Mouse (Mus musculus): ENCODE results near the gene Mtss1l.
"Not testable (repeated sequence)": the region's sequence is repeated elsewhere in the genome, so short reads cannot be mapped to it uniquely, and the experiment has no call there.

The Mtss1l gene

GRCm38 (mm10) chr8:110786501-110786900, 65.2 kb downstream of the Mtss1l start:
- not testable (repeated sequence) for DNase-seq

- DNase-seq: peak; percentile 64 to 73
These were observed 65.7 kb downstream of the Mtss1l start for GRCm38 (mm10) chr8:110786934-110787333.

GRCm38 (mm10) chr8:110787411-110787954, 66.2 kb downstream of the Mtss1l start:
- DNase-seq: peak; percentile 49

GRCm38 (mm10) chr8:110788981-110789380, 67.7 kb downstream of the Mtss1l start:
- DNase-seq: no peak

- DNase-seq: no peak
These were observed 68.3 kb downstream of the Mtss1l start for GRCm38 (mm10) chr8:110789571-110789970.

GRCm38 (mm10) chr8:110790270-110790669, 69.0 kb downstream of the Mtss1l start:
- DNase-seq: no peak

Measured in kidney, postnatal 36 days (tissue).